Mouse (Mus musculus) forebrain, embryonic 10.5 days (tissue): ENCODE measurements around the gene Ccdc63. TPM values are rescaled to one million over a fixed set of nuclear protein-coding genes. Genes with fewer than 3 reads are reported as not detected.

Experiments
- DNase-seq: peaks from one replicate; pipeline ENCODE4 v3.0.0-alpha.2; 2017; ENCODE audit warnings: low spot score; ENCODE audit errors: extremely low spot score
- H3K27ac ChIP-seq: fragments of 300-500 bp; sonication (generic); 2 replicates; pipeline ENCODE4 v1.5.1; 2016; ENCODE audit warnings: mild to moderate bottlenecking
- H3K27me3 ChIP-seq: fragments of 300-500 bp; sonication (generic); 2 replicates; pipeline ENCODE4 v1.6.1; 2016; ENCODE audit warnings: mild to moderate bottlenecking; ENCODE audit not compliant: poor library complexity, severe bottlenecking
- H3K36me3 ChIP-seq: fragments of 300-500 bp; sonication (generic); replicated peaks from 2 replicates; pipeline ENCODE4 v1.6.1; 2016; ENCODE audit warnings: mild to moderate bottlenecking, moderate library complexity
- H3K4me1 ChIP-seq: fragments of 300-500 bp; sonication (generic); 2 replicates; pipeline ENCODE4 v1.6.1; 2016
- H3K4me3 ChIP-seq: fragments of 300-500 bp; sonication (generic); 2 replicates; pipeline ENCODE4 v1.5.1; 2016; ENCODE audit warnings: mild to moderate bottlenecking, moderate library complexity
- H3K9me3 ChIP-seq: fragments of 300-500 bp; sonication (generic); 2 replicates; pipeline ENCODE4 v1.6.1; 2016; ENCODE audit warnings: mild to moderate bottlenecking, moderate library complexity
- WGBS: fragments of 180-500 bp; shearing (Covaris S2); methylation state at CpG from one replicate; pipeline ENCODE4 v1.1.7; 2016; 5-methylcytosine and 5-hydroxymethylcytosine counted together
- polyA plus RNA-seq: library from polyadenylated mRNA; unstranded; fragments of >200 nt; fragmentation: Nextera tagmentation; extraction: Ambion mirVana; gene quantifications from 2 replicates; pipeline ENCODE4 v1.2.1, GENCODE M21; 2016

Gene Ccdc63
- polyA plus RNA-seq, 1 experiment from 2014 or later = not detected

- WGBS = 84% methylated on average over 3 of the region's 3 CpGs
- 0 out of 2 replicates have a peak, but pooled peaks cover 3% of the 10 kb centered on the region for H3K27me3 ChIP-seq
- no peak overlapping the region for H3K27ac ChIP-seq
- DNase-seq = no peak
- no peaks in the 10 kb centered on the region for H3K36me3 ChIP-seq
- no peak overlapping the region for H3K4me3 ChIP-seq
- H3K9me3 ChIP-seq = no peaks in the 10 kb centered on the region
- H3K4me1 ChIP-seq = 0 out of 2 replicates have a peak, but pooled peaks cover 3% of the 10 kb centered on the region
Measured at GRCm38 (mm10) chr5:122086121-122086520, 54.5 kb downstream of the Ccdc63 start.

GRCm38 (mm10) chr5:122085291-122085690 lies 55.3 kb downstream of the Ccdc63 start:
- H3K4me3 ChIP-seq = no peak overlapping the region
- no peaks in the 10 kb centered on the region for H3K9me3 ChIP-seq
- no peaks in the 10 kb centered on the region for H3K36me3 ChIP-seq
- 0 out of 2 replicates have a peak, but pooled peaks cover 3% of the 10 kb centered on the region for H3K27me3 ChIP-seq
- H3K27ac ChIP-seq = no peak overlapping the region
- no peak for DNase-seq
- no peaks in the 10 kb centered on the region for H3K4me1 ChIP-seq
- WGBS = 81% methylated on average over 7 of the region's 7 CpGs

- Histone ChIP-seq H3K27me3 (0 out of 2 replicates have a peak, but pooled peaks cover 3% of the 10 kb centered on the region), H3K4me1 (no peaks in the 10 kb centered on the region), H3K4me3 (no peak overlapping the region), H3K9me3 (peaks cover 6% of the 10 kb centered on the region; the same call in 1 of the 2 replicates), H3K36me3 (no peaks in the 10 kb centered on the region), H3K27ac (no peak overlapping the region)
- DNase-seq = no peak
- 80% methylated on average over 3 of the region's 3 CpGs for WGBS
Measured at GRCm38 (mm10) chr5:122084470-122084869, 56.2 kb downstream of the Ccdc63 start.

GRCm38 (mm10) chr5:122083282-122083681 lies 57.3 kb downstream of the Ccdc63 start:
- no peak overlapping the region for H3K4me3 ChIP-seq
- 87% methylated on average over 2 of the region's 2 CpGs for WGBS
- H3K27me3 ChIP-seq = 0 out of 2 replicates have a peak, but pooled peaks cover 3% of the 10 kb centered on the region
- peaks cover 13% of the 10 kb centered on the region; the same call in 1 of the 2 replicates for H3K9me3 ChIP-seq
- H3K27ac ChIP-seq = no peak overlapping the region
- no peaks in the 10 kb centered on the region for H3K36me3 ChIP-seq
- DNase-seq = no peak
- H3K4me1 ChIP-seq = no peaks in the 10 kb centered on the region

GRCm38 (mm10) chr5:122081471-122081870 lies 59.2 kb downstream of the Ccdc63 start:
- 90% methylated on average over 13 of the region's 13 CpGs for WGBS

GRCm38 (mm10) chr5:122080930-122081329 lies 59.7 kb downstream of the Ccdc63 start:
- H3K36me3 ChIP-seq = no peaks in the 10 kb centered on the region
- 95% methylated on average over 11 of the region's 11 CpGs for WGBS
- DNase-seq = no peak
- H3K27ac ChIP-seq = no peak overlapping the region
- no peaks in the 10 kb centered on the region; the same call in 1 of the 2 replicates for H3K27me3 ChIP-seq
- no peak overlapping the region for H3K4me3 ChIP-seq
- no peaks in the 10 kb centered on the region for H3K4me1 ChIP-seq
- H3K9me3 ChIP-seq = peaks cover 13% of the 10 kb centered on the region; the same call in 1 of the 2 replicates

More at GRCm38 (mm10) chr5:122081471-122081870, 59.2 kb downstream of the Ccdc63 start:
- Histone ChIP-seq H3K36me3 (no peaks in the 10 kb centered on the region), H3K4me3 (no peak overlapping the region), H3K9me3 (peaks cover 13% of the 10 kb centered on the region; the same call in 1 of the 2 replicates), H3K27me3 (peaks cover 3% of the 10 kb centered on the region; the same call in 1 of the 2 replicates), H3K4me1 (no peaks in the 10 kb centered on the region), H3K27ac (no peak overlapping the region)
- no peak for DNase-seq

- no peak for DNase-seq
- Histone ChIP-seq H3K4me1 (no peaks in the 10 kb centered on the region), H3K4me3 (no peak overlapping the region), H3K27ac (no peak overlapping the region), H3K9me3 (peaks cover 13% of the 10 kb centered on the region; the same call in 1 of the 2 replicates), H3K27me3 (no peaks in the 10 kb centered on the region; the same call in 1 of the 2 replicates), H3K36me3 (no peaks in the 10 kb centered on the region)
- 82% methylated on average over 7 of the region's 7 CpGs for WGBS
Measured at GRCm38 (mm10) chr5:122079796-122080195, 60.8 kb downstream of the Ccdc63 start.

- no peak overlapping the region for H3K27ac ChIP-seq
Measured at GRCm38 (mm10) chr5:122077244-122077643, 63.4 kb downstream of the Ccdc63 start.

GRCm38 (mm10) chr5:122075736-122076135 lies 64.9 kb downstream of the Ccdc63 start:
- no peaks in the 10 kb centered on the region; the same call in 1 of the 2 replicates for H3K27me3 ChIP-seq
- no peak overlapping the region for H3K27ac ChIP-seq
- no peaks in the 10 kb centered on the region for H3K4me1 ChIP-seq
- no peak overlapping the region for H3K4me3 ChIP-seq
- DNase-seq = no peak
- H3K9me3 ChIP-seq = peaks cover 13% of the 10 kb centered on the region; the same call in 1 of the 2 replicates
- H3K36me3 ChIP-seq = no peaks in the 10 kb centered on the region
- 57% methylated on average over 3 of the region's 3 CpGs for WGBS

More at GRCm38 (mm10) chr5:122077244-122077643, 63.4 kb downstream of the Ccdc63 start:
- WGBS = 88% methylated on average over 4 of the region's 4 CpGs
- Histone ChIP-seq H3K4me1 (no peaks in the 10 kb centered on the region), H3K27me3 (no peaks in the 10 kb centered on the region; the same call in 1 of the 2 replicates), H3K4me3 (no peak overlapping the region), H3K36me3 (no peaks in the 10 kb centered on the region), H3K9me3 (peaks cover 13% of the 10 kb centered on the region; the same call in 1 of the 2 replicates)
- DNase-seq = no peak

GRCm38 (mm10) chr5:122071997-122072396 lies 68.6 kb downstream of the Ccdc63 start:
- no peak overlapping the region for H3K4me3 ChIP-seq
- no peak for DNase-seq
- WGBS = 86% methylated on average over 4 of the region's 4 CpGs

GRCm38 (mm10) chr5:122070963-122071800 lies 69.4 kb downstream of the Ccdc63 start:
- Histone ChIP-seq H3K4me3 (no peak overlapping the region), H3K4me1 (no peaks in the 10 kb centered on the region), H3K27me3 (no peaks in the 10 kb centered on the region), H3K9me3 (no peaks in the 10 kb centered on the region), H3K36me3 (no peaks in the 10 kb centered on the region), H3K27ac (no peak overlapping the region)
- no peak for DNase-seq
- 93% methylated on average over 16 of the region's 16 CpGs for WGBS

More at GRCm38 (mm10) chr5:122071997-122072396, 68.6 kb downstream of the Ccdc63 start:
- Histone ChIP-seq H3K9me3 (no peaks in the 10 kb centered on the region), H3K27me3 (no peaks in the 10 kb centered on the region), H3K27ac (no peak overlapping the region), H3K4me1 (no peaks in the 10 kb centered on the region), H3K36me3 (no peaks in the 10 kb centered on the region)

- no peak overlapping the region for H3K4me3 ChIP-seq
- WGBS = 82% methylated on average over 13 of the region's 13 CpGs
Measured at GRCm38 (mm10) chr5:122068563-122068962, 72.1 kb downstream of the Ccdc63 start.

More at GRCm38 (mm10) chr5:122068563-122068962, 72.1 kb downstream of the Ccdc63 start:
- no peaks in the 10 kb centered on the region for H3K9me3 ChIP-seq
- no peaks in the 10 kb centered on the region; the same call in 1 of the 2 replicates for H3K4me1 ChIP-seq
- H3K27ac ChIP-seq = no peak overlapping the region
- H3K36me3 ChIP-seq = no peaks in the 10 kb centered on the region
- DNase-seq = no peak
- H3K27me3 ChIP-seq = peaks cover 6% of the 10 kb centered on the region; the same call in 1 of the 2 replicates
